Mouse (Mus musculus) heart, embryonic 10.5 days (tissue): ENCODE measurements around the gene Prss12. TPM values are rescaled to one million over a fixed set of nuclear protein-coding genes. Genes with fewer than 3 reads are reported as not detected.

Experiments used
- DNase-seq: peaks from one replicate; pipeline ENCODE4 v3.0.0-alpha.2; 2017; ENCODE audit warnings: low spot score
- H3K27ac ChIP-seq: fragments of 300-500 bp; sonication (generic); 2 replicates; pipeline ENCODE4 v1.5.1; 2016; ENCODE audit warnings: mild to moderate bottlenecking
- H3K27me3 ChIP-seq: fragments of 300-500 bp; sonication (generic); 2 replicates; pipeline ENCODE4 v1.6.1; 2016; ENCODE audit warnings: mild to moderate bottlenecking; ENCODE audit not compliant: poor library complexity, insufficient read depth, severe bottlenecking
- H3K36me3 ChIP-seq: fragments of 300-500 bp; sonication (generic); 2 replicates; pipeline ENCODE4 v1.6.1; 2016; ENCODE audit warnings: mild to moderate bottlenecking, moderate library complexity
- H3K4me1 ChIP-seq: fragments of 300-500 bp; sonication (generic); 2 replicates; pipeline ENCODE4 v1.6.1; 2016; ENCODE audit warnings: mild to moderate bottlenecking
- H3K4me3 ChIP-seq: fragments of 300-500 bp; sonication (generic); 2 replicates; pipeline ENCODE4 v1.5.1; 2016; ENCODE audit warnings: mild to moderate bottlenecking, moderate library complexity
- H3K9me3 ChIP-seq: fragments of 300-500 bp; sonication (generic); 2 replicates; pipeline ENCODE4 v1.6.1; 2016; ENCODE audit warnings: mild to moderate bottlenecking, moderate library complexity
- WGBS: fragments of 180-500 bp; shearing (Covaris S2); methylation state at CpG from one replicate; pipeline ENCODE4 v1.1.7; 2016; 5-methylcytosine and 5-hydroxymethylcytosine counted together
- polyA plus RNA-seq: library from polyadenylated mRNA; unstranded; fragments of >200 nt; fragmentation: Nextera tagmentation; extraction: Ambion mirVana; gene quantifications from 2 replicates; pipeline ENCODE4 v1.2.1, GENCODE M21; 2016

Gene Prss12
- polyA plus RNA-seq, 1 experiment from 2014 or later: 1.6 TPM

GRCm38 (mm10) chr3:123515600-123516359, 69.1 kb downstream of the Prss12 start:
- no peaks in the 10 kb centered on the region for H3K4me1 ChIP-seq
- no peak for DNase-seq

DNA sequence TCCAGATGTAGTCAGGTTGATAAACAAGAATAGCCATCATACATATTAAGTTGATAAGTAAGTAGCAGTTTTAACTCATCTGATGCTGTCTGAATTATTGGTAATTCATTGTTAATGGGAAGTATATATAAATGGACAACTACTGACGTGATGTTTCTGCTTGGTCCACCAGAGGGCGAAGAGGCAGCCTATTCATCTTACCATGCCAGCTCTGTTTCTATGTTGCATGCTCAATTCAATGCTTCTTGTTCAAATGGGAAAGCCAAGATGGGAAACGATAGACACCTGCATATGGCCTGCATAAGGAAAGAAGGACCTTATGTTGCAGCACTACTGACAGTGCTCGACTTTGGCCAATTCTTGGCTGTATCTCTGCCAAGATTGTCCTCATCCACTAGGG, 70.1 kb downstream of the Prss12 start:
- H3K4me1 ChIP-seq: no peaks in the 10 kb centered on the region
- WGBS: 44% methylated on average over 4 of the region's 4 CpGs
- no peak for DNase-seq

More at GRCm38 (mm10) chr3:123515600-123516359, 69.1 kb downstream of the Prss12 start:
- WGBS: 18% methylated on average over 5 of the region's 5 CpGs
- H3K36me3 ChIP-seq: no peaks in the 10 kb centered on the region
- no peak overlapping the region for H3K4me3 ChIP-seq
- H3K27ac ChIP-seq: no peak overlapping the region
- no peaks in the 10 kb centered on the region for H3K27me3 ChIP-seq
- no peaks in the 10 kb centered on the region for H3K9me3 ChIP-seq

DNA sequence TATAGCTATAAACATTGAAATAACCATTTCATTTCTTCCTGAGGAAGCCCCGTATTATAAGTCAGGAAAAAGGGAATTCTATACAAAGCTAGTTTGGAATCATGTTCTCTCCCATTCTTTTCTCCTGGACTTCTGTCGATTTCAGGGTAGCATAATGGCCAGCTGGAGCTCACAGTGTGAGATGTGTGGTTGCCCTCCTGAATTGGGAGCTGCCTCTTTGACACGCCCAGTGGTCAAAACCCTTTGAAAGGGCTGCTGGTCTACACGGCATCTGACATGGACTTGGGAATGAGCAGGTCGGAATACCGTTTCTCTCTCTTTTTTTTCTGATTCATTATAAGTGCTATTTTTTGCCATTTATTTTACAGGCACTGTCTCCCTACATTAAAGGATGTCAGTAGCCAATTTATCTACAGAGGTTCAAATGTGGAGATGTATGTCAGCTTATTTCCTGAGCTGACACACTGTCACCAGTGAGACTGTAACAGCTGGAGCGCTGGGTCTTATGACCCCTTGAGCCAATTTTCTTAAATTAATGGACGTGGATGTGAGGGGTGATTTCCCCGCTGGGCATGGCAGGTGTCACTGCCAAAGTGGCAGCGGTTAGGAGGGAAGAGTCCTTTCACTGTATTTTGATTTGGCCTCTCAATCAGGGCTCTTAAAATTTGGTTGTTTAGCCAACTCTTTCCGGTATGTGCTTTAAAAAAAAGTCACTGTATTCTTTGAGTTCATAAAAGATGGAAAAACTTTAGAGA, 79.8 kb downstream of the Prss12 start:
- H3K9me3 ChIP-seq: no peaks in the 10 kb centered on the region
- H3K4me3 ChIP-seq: no peak overlapping the region
- no peak for DNase-seq
- 68% methylated on average over 11 of the region's 11 CpGs for WGBS
- no peak overlapping the region for H3K27ac ChIP-seq
- H3K27me3 ChIP-seq: no peaks in the 10 kb centered on the region
- H3K4me1 ChIP-seq: no peaks in the 10 kb centered on the region
- no peaks in the 10 kb centered on the region for H3K36me3 ChIP-seq

More for the DNA sequence above, 70.1 kb downstream of the Prss12 start:
- no peaks in the 10 kb centered on the region for H3K36me3 ChIP-seq
- H3K4me3 ChIP-seq: no peak overlapping the region
- no peaks in the 10 kb centered on the region for H3K27me3 ChIP-seq
- no peak overlapping the region for H3K27ac ChIP-seq
- no peaks in the 10 kb centered on the region for H3K9me3 ChIP-seq

- Histone ChIP-seq H3K27me3 (no peaks in the 10 kb centered on the region), H3K4me1 (no peaks in the 10 kb centered on the region), H3K9me3 (no peaks in the 10 kb centered on the region), H3K27ac (no peak overlapping the region), H3K4me3 (no peak overlapping the region), H3K36me3 (no peaks in the 10 kb centered on the region)
- 73% methylated on average over 10 of the region's 10 CpGs for WGBS
- DNase-seq: no peak
These were observed 81.2 kb downstream of the Prss12 start for GRCm38 (mm10) chr3:123527806-123528507.

DNA sequence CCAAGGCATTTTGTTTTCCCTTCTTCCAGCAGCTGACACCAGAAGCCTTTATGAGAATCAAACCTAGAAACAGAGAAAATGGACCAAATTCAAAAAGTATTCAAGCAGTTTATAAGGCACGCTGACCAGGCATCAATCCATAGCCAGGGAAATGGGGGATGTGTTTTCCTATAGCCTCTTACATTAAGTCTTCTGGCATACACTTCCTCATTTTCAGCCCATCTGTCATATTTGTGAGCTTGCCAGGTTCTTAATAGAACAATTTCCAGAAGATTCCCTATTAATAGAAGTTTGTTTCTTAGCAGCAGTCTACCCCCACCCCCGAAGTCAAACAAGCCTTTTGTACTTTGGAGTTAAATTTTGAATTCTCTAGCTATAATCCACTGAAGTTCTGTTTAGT, 84.4 kb downstream of the Prss12 start:
- Histone ChIP-seq H3K27ac (no peak overlapping the region), H3K27me3 (no peaks in the 10 kb centered on the region), H3K36me3 (no peaks in the 10 kb centered on the region), H3K9me3 (no peaks in the 10 kb centered on the region), H3K4me3 (no peak overlapping the region), H3K4me1 (no peaks in the 10 kb centered on the region)
- 76% methylated on average over 2 of the region's 2 CpGs for WGBS
- DNase-seq: no peak

DNA sequence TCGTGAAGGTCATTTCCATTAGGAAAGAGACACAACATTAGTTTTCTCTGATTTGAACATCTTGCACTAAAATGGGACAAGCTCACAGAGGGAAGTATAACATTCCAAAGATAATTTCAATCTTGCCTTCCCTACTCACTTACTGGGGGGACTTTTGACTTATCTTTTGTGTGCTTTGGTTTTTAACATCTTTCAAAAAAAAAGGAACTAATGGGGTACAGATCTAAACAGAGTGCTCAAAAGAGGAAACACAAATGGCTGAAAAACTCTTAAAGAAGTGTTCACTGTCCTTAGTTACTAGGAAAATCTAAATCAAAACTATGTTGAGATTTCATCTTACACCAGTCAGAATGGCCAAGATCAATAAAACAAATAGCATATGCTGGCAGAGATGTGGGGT, 90.6 kb downstream of the Prss12 start:
- Histone ChIP-seq H3K36me3 (no peaks in the 10 kb centered on the region), H3K4me1 (no peaks in the 10 kb centered on the region), H3K9me3 (no peaks in the 10 kb centered on the region), H3K27ac (no peak overlapping the region), H3K4me3 (no peak overlapping the region), H3K27me3 (no peaks in the 10 kb centered on the region)
- no peak for DNase-seq
- WGBS: 73% methylated on average over 1 of the region's 1 CpGs

GRCm38 (mm10) chr3:123543585-123544304, 97.0 kb downstream of the Prss12 start:
- no peak for DNase-seq
- H3K4me3 ChIP-seq: no peak overlapping the region
- 80% methylated on average over 6 of the region's 6 CpGs for WGBS
- no peaks in the 10 kb centered on the region for H3K36me3 ChIP-seq
- H3K27me3 ChIP-seq: no peaks in the 10 kb centered on the region
- H3K4me1 ChIP-seq: no peaks in the 10 kb centered on the region
- H3K9me3 ChIP-seq: 0 out of 2 replicates have a peak, but pooled peaks cover 3% of the 10 kb centered on the region
- no peak overlapping the region for H3K27ac ChIP-seq

- H3K4me1 ChIP-seq: no peaks in the 10 kb centered on the region
- 74% methylated on average over 3 of the region's 3 CpGs for WGBS
These were observed 103.8 kb downstream of the Prss12 start for GRCm38 (mm10) chr3:123550487-123550886.

GRCm38 (mm10) chr3:123553872-123554271, 107.2 kb downstream of the Prss12 start:
- Histone ChIP-seq H3K4me1 (no peaks in the 10 kb centered on the region), H3K36me3 (no peaks in the 10 kb centered on the region), H3K27ac (no peak overlapping the region), H3K9me3 (no peaks in the 10 kb centered on the region), H3K4me3 (no peak overlapping the region), H3K27me3 (no peaks in the 10 kb centered on the region)
- 67% methylated on average over 6 of the region's 6 CpGs for WGBS
- DNase-seq: no peak

More at GRCm38 (mm10) chr3:123550487-123550886, 103.8 kb downstream of the Prss12 start:
- Histone ChIP-seq H3K27me3 (no peaks in the 10 kb centered on the region), H3K9me3 (0 out of 2 replicates have a peak, but pooled peaks cover 3% of the 10 kb centered on the region), H3K27ac (no peak overlapping the region), H3K36me3 (no peaks in the 10 kb centered on the region), H3K4me3 (no peak overlapping the region)
- DNase-seq: no peak

- Histone ChIP-seq H3K4me1 (no peaks in the 10 kb centered on the region), H3K36me3 (no peaks in the 10 kb centered on the region), H3K27ac (no peak overlapping the region), H3K4me3 (no peak overlapping the region), H3K9me3 (no peaks in the 10 kb centered on the region), H3K27me3 (no peaks in the 10 kb centered on the region)
- DNase-seq: no peak
- 89% methylated on average over 7 of the region's 7 CpGs for WGBS
These were observed 108.6 kb downstream of the Prss12 start for GRCm38 (mm10) chr3:123555254-123555865.
